Mouse (Mus musculus) erythroblast, adult 5-6 weeks (primary cell): ENCODE measurements around the gene Slc16a13. TPM values are rescaled to one million over a fixed set of nuclear protein-coding genes. Genes with fewer than 3 reads are reported as not detected.

Experiments
- ATAC-seq: replicated peaks from 2 replicates; pipeline ENCODE4 v1.8.0; 2016; ENCODE audit warnings: moderate number of reproducible peaks, mild to moderate bottlenecking, moderate TSS enrichment, inconsistent platforms; ENCODE audit not compliant: poor library complexity, low FRiP score, severe bottlenecking
- total RNA-seq, 2 experiments: library from RNA; stranded (forward) in 1 of 2; stranded (reverse) in 1 of 2; fragments of 150-400 nt in 1 of 2; fragments of 200-764, 138-1000 nt in 1 of 2; gene quantifications; 2 replicates each; pipeline versions ENCODE4 v1.2.3 to v1.2.4; 2015 to 2017; ENCODE audit warnings: low replicate concordance in 2 of 2

Slc16a13 gene
- total RNA-seq, 2 experiments from 2014 or later = 5.1 to 8.1 TPM

GRCm38 (mm10) chr11:70214191-70214855, 6.5 kb downstream of the Slc16a13 start:
- ATAC-seq = no peak

- no peak for ATAC-seq
Measured at GRCm38 (mm10) chr11:70213736-70214135, 7.1 kb downstream of the Slc16a13 start.

GRCm38 (mm10) chr11:70212896-70213295, 8.0 kb downstream of the Slc16a13 start:
- ATAC-seq = no peak

- ATAC-seq = no peak
Measured at GRCm38 (mm10) chr11:70212423-70212822, 8.4 kb downstream of the Slc16a13 start, which contains the start of gene Slc16a11. Slc16a11 (plus strand) TSS chr11:70212752.

- ATAC-seq = no peak
Measured at GRCm38 (mm10) chr11:70211972-70212371, 8.9 kb downstream of the Slc16a13 start.

- no peak for ATAC-seq
Measured at GRCm38 (mm10) chr11:70210681-70211080, 10.2 kb downstream of the Slc16a13 start.

- no peak for ATAC-seq
Measured at GRCm38 (mm10) chr11:70208778-70209388, 12.0 kb downstream of the Slc16a13 start.

GRCm38 (mm10) chr11:70207283-70207682, 13.6 kb downstream of the Slc16a13 start:
- ATAC-seq = no peak

- ATAC-seq = no peak
Measured at GRCm38 (mm10) chr11:70206801-70207200, 14.1 kb downstream of the Slc16a13 start.

GRCm38 (mm10) chr11:70201691-70202090, 19.2 kb downstream of the Slc16a13 start:
- peak; percentile 82 for ATAC-seq

- ATAC-seq = no peak
Measured at GRCm38 (mm10) chr11:70200036-70200608, 20.7 kb downstream of the Slc16a13 start.

GRCm38 (mm10) chr11:70199107-70199506, 21.8 kb downstream of the Slc16a13 start:
- ATAC-seq = no peak

GRCm38 (mm10) chr11:70198332-70198731, 22.5 kb downstream of the Slc16a13 start:
- no peak for ATAC-seq

- no peak for ATAC-seq
Measured at GRCm38 (mm10) chr11:70193354-70194285, 27.2 kb downstream of the Slc16a13 start.

- ATAC-seq = no peak
Measured at GRCm38 (mm10) chr11:70192157-70192556, 28.7 kb downstream of the Slc16a13 start.

GRCm38 (mm10) chr11:70191188-70191587, 29.7 kb downstream of the Slc16a13 start:
- ATAC-seq = no peak

- ATAC-seq = no peak
Measured at GRCm38 (mm10) chr11:70189319-70190134, 31.3 kb downstream of the Slc16a13 start.

- ATAC-seq = no peak
Measured at GRCm38 (mm10) chr11:70185120-70185519, 35.7 kb downstream of the Slc16a13 start.

GRCm38 (mm10) chr11:70180496-70180895, 40.4 kb downstream of the Slc16a13 start:
- no peak for ATAC-seq
